Mouse (Mus musculus) brown adipose tissue, adult 24 weeks (tissue): Measurements from ENCODE around the gene Card6. TPM values are rescaled to one million over a fixed set of nuclear protein-coding genes. Genes with fewer than 3 reads are reported as not detected.

Experiments used
- H3K27ac ChIP-seq: fragments of 200-500 bp; replicated peaks from 2 replicates; pipeline ENCODE4 v1.5.1; 2012; ENCODE audit warnings: low read depth, mild to moderate bottlenecking, low read length
- H3K4me1 ChIP-seq: fragments of 200-500 bp; 2 replicates; pipeline ENCODE4 v1.6.1; 2012; ENCODE audit warnings: low read length, mixed read lengths; ENCODE audit not compliant: control insufficient read depth, insufficient read depth, insufficient read length
- H3K4me3 ChIP-seq: fragments of 200-500 bp; 2 replicates; pipeline ENCODE4 v1.5.1; 2012; ENCODE audit warnings: low read depth, mild to moderate bottlenecking, low read length, moderate library complexity; ENCODE audit not compliant: insufficient read depth
- polyA plus RNA-seq: library from polyadenylated mRNA; stranded (reverse); fragments of >200 nt; gene quantifications from 2 replicates; pipeline ENCODE4 v1.2.4, GENCODE M21; 2012; ENCODE audit not compliant: missing spikeins, insufficient read depth, insufficient read length

The Card6 gene
- polyA plus RNA-seq, 1 experiment = 1.6 TPM

- Histone ChIP-seq H3K4me3 (peak overlapping the region; percentile 95), H3K4me1 (peaks cover 8% of the 10 kb centered on the region; the same call in 1 of the 2 replicates), H3K27ac (peak overlapping the region; percentile 81)
Measured at GRCm38 (mm10) chr15:5117031-5117601, 8.8 kb upstream of the Card6 start.

GRCm38 (mm10) chr15:5116270-5117030 is 8.1 kb upstream of the Card6 start, which contains the start of gene Rpl37:
Gene Rpl37 (plus strand): TSS chr15:5116645.
- H3K27ac ChIP-seq = peak within 1 kb of the TSS; percentile 89
- peak within 1 kb of the TSS; percentile 95 for H3K4me3 ChIP-seq
- peaks cover 8% of the 10 kb centered on the region; the same call in 1 of the 2 replicates for H3K4me1 ChIP-seq

GRCm38 (mm10) chr15:5115173-5115572 is 6.8 kb upstream of the Card6 start:
- H3K27ac ChIP-seq = no peak overlapping the region
- peaks cover 8% of the 10 kb centered on the region; the same call in 1 of the 2 replicates for H3K4me1 ChIP-seq
- H3K4me3 ChIP-seq = 0 out of 2 replicates have a peak overlapping the region, but pooled peaks have one; percentile 17

GRCm38 (mm10) chr15:5112651-5113050 is 4.3 kb upstream of the Card6 start:
- Histone ChIP-seq H3K4me3 (no peak overlapping the region), H3K4me1 (peaks cover 4% of the 10 kb centered on the region; the same call in 1 of the 2 replicates), H3K27ac (no peak overlapping the region)

- peak overlapping the region; percentile 72 for H3K27ac ChIP-seq
- no peaks in the 10 kb centered on the region for H3K4me1 ChIP-seq
- H3K4me3 ChIP-seq = peak overlapping the region; percentile 74
Measured at GRCm38 (mm10) chr15:5108655-5109040, 309 bp upstream of the Card6 start.

GRCm38 (mm10) chr15:5106293-5106692 is 2.0 kb downstream of the Card6 start:
- Histone ChIP-seq H3K27ac (no peak overlapping the region), H3K4me1 (no peaks in the 10 kb centered on the region), H3K4me3 (no peak overlapping the region)

GRCm38 (mm10) chr15:5105891-5106290 is 2.4 kb downstream of the Card6 start:
- no peak overlapping the region for H3K4me3 ChIP-seq
- no peaks in the 10 kb centered on the region for H3K4me1 ChIP-seq
- H3K27ac ChIP-seq = no peak overlapping the region

GRCm38 (mm10) chr15:5102312-5102711 is 6.0 kb downstream of the Card6 start:
- H3K4me1 ChIP-seq = no peaks in the 10 kb centered on the region

GRCm38 (mm10) chr15:5097376-5097775 is 11.0 kb downstream of the Card6 start:
- Histone ChIP-seq H3K27ac (no peak overlapping the region), H3K4me3 (no peak overlapping the region), H3K4me1 (no peaks in the 10 kb centered on the region)

More at GRCm38 (mm10) chr15:5102312-5102711, 6.0 kb downstream of the Card6 start:
- Histone ChIP-seq H3K4me3 (no peak overlapping the region), H3K27ac (no peak overlapping the region)

- Histone ChIP-seq H3K4me1 (no peaks in the 10 kb centered on the region), H3K4me3 (no peak overlapping the region), H3K27ac (no peak overlapping the region)
Measured at GRCm38 (mm10) chr15:5095534-5096301, 12.6 kb downstream of the Card6 start.

GRCm38 (mm10) chr15:5090131-5090530 is 18.2 kb downstream of the Card6 start:
- no peaks in the 10 kb centered on the region for H3K4me1 ChIP-seq
- no peak overlapping the region for H3K4me3 ChIP-seq
- no peak overlapping the region for H3K27ac ChIP-seq

GRCm38 (mm10) chr15:5088850-5089608 is 19.3 kb downstream of the Card6 start:
- Histone ChIP-seq H3K27ac (no peak overlapping the region), H3K4me1 (no peaks in the 10 kb centered on the region), H3K4me3 (no peak overlapping the region)

GRCm38 (mm10) chr15:5086162-5086561 is 22.2 kb downstream of the Card6 start:
- Histone ChIP-seq H3K27ac (no peak overlapping the region), H3K4me1 (no peaks in the 10 kb centered on the region), H3K4me3 (no peak overlapping the region)

- H3K4me3 ChIP-seq = no peak overlapping the region
- no peak overlapping the region for H3K27ac ChIP-seq
Measured at GRCm38 (mm10) chr15:5081235-5081634, 27.1 kb downstream of the Card6 start.

More at GRCm38 (mm10) chr15:5081235-5081634, 27.1 kb downstream of the Card6 start:
- H3K4me1 ChIP-seq = no peaks in the 10 kb centered on the region
